Comparison of ENCODE assay signal across 34 mouse cellular contexts in genomic region chrX:166499496-166500190, GRCm38 (mm10). TPM values are rescaled to one million over a fixed set of nuclear protein-coding genes. Genes with fewer than 3 reads are reported as not detected.
A peak's percentile ranks its signal among the peaks of the same experiment; 100 is the strongest.
DNase-seq lines count a peak whose midpoint lies in the region; ATAC-seq lines count a peak whose summit lies in the region.
"Had no signal": no experiment of that assay in that cellular context is flagged by ENCODE, and none has a peak within 500 bp of the region (broad histone marks: within the 10 kb centered on the region; RNA-seq: fewer than 3 reads in every experiment).

No protein-coding gene starts in this region.

- DNase-seq in 3T3-L1 (ENCODE audit: low read depth, low spot score) (peak; percentile 57), NIH3T3 (ENCODE audit: low read depth) (peak; percentile 69)
- DNase-seq in lung, postnatal 14 days: no peak
- DNase-seq in cerebellum, postnatal 4 days (ENCODE audit: low spot score in 2 of 2): no peak
- DNase-seq in kidney, adult 8-10 months: no peak
- DNase-seq: adrenal gland, adult 8-10 months; adrenal gland, postnatal 25 days; B cell, adult 2 months; cerebellum, adult 18-20 months; cerebellum, adult 9-10 months; cerebellum, postnatal 14 days; embryo, embryonic 11 days; gastrocnemius, adult 2 months; gastrocnemius, postnatal 14 days; heart, adult 18-20 months; heart, postnatal 10 days; heart, postnatal 36 days had no signal

- no peak overlapping the region for H3K4me2 ChIP-seq in liver, embryonic 12.5 days
- H3K4me2 ChIP-seq: embryonic facial prominence, embryonic 13.5 days; forebrain, embryonic 12.5 days; forebrain, embryonic 15.5 days; heart, embryonic 12.5 days; heart, embryonic 15.5 days; hindbrain, embryonic 14.5 days had no signal

- no peaks in the 10 kb centered on the region for H3K27me3 ChIP-seq in liver, embryonic 12.5 days (replicated peaks)
- H3K27me3 ChIP-seq: forebrain, embryonic 15.5 days; heart, embryonic 12.5 days; heart, embryonic 15.5 days had no signal

- no peak overlapping the region for H3K4me3 ChIP-seq in liver, embryonic 12.5 days
- H3K4me3 ChIP-seq: embryonic facial prominence, embryonic 10.5 days; embryonic facial prominence, embryonic 13.5 days; erythroblast, embryonic 14.5 days; forebrain, embryonic 12.5 days; forebrain, embryonic 15.5 days; gastrocnemius, adult 2 months; heart, embryonic 12.5 days; heart, embryonic 15.5 days; hindbrain, embryonic 10.5 days had no signal

- H3K4me1 ChIP-seq in liver, embryonic 12.5 days: no peaks in the 10 kb centered on the region
- H3K4me1 ChIP-seq: embryonic facial prominence, embryonic 10.5 days; embryonic facial prominence, embryonic 13.5 days; forebrain, embryonic 12.5 days; forebrain, embryonic 15.5 days; heart, embryonic 12.5 days; heart, embryonic 15.5 days; hindbrain, embryonic 10.5 days had no signal

- H3K9ac ChIP-seq in liver, embryonic 12.5 days: no peak overlapping the region
- H3K9ac ChIP-seq: embryonic facial prominence, embryonic 13.5 days; forebrain, embryonic 12.5 days; forebrain, embryonic 15.5 days; heart, embryonic 12.5 days; heart, embryonic 15.5 days; hindbrain, embryonic 14.5 days had no signal

- H3K27ac ChIP-seq in liver, embryonic 12.5 days: no peak overlapping the region
- H3K27ac ChIP-seq: embryonic facial prominence, embryonic 10.5 days; embryonic facial prominence, embryonic 13.5 days; forebrain, embryonic 12.5 days; forebrain, embryonic 15.5 days; gastrocnemius, adult 2 months; heart, embryonic 15.5 days; hindbrain, embryonic 10.5 days; hindbrain, embryonic 14.5 days; hindbrain, postnatal 0 days had no signal

- peak; percentile 69 for ATAC-seq in granulocyte monocyte progenitor cell, adult 5-6 weeks (replicated peaks; ENCODE audit: poor library complexity, severe bottlenecking)
- ATAC-seq in megakaryocyte progenitor cell, adult 5-6 weeks (replicated peaks; ENCODE audit: poor library complexity): peak; percentile 69
- ATAC-seq in liver, embryonic 12.5 days: no peak
- ATAC-seq: activated CD4-positive, CD25-positive, alpha-beta regulatory T cell, adult 4 months; CD4-positive, CD25-positive, alpha-beta regulatory T cell, adult 4 months; forebrain, embryonic 15.5 days; hindbrain, postnatal 0 days; inflammation-experienced regulatory T-cells, adult 6 months; intestine, embryonic 16.5 days had no signal

- no peaks in the 10 kb centered on the region for H3K9me3 ChIP-seq in liver, embryonic 12.5 days (replicated peaks)
- H3K9me3 ChIP-seq: embryonic facial prominence, embryonic 10.5 days; embryonic facial prominence, embryonic 13.5 days; forebrain, embryonic 12.5 days; forebrain, embryonic 15.5 days; heart, embryonic 12.5 days; heart, embryonic 15.5 days; hindbrain, embryonic 10.5 days had no signal

- 0 out of 2 replicates have a peak, but pooled peaks cover 3% of the 10 kb centered on the region for H3K36me3 ChIP-seq in liver, embryonic 12.5 days
- H3K36me3 ChIP-seq: embryonic facial prominence, embryonic 13.5 days; forebrain, embryonic 12.5 days; forebrain, embryonic 15.5 days; heart, embryonic 12.5 days; heart, embryonic 15.5 days had no signal

- 50% methylated on average over 1 of the region's 1 CpGs for WGBS in liver, embryonic 12.5 days (ENCODE audit: insufficient replicate concordance)

RNA-seq across cellular contexts. Expression of gene Tceanc, which starts 18.7 kb away (rescaled TPM):
- 5.6 and 5.8 TPM in 2 replicates for total RNA-seq in granulocyte monocyte progenitor cell, adult 5-6 weeks (2014; fragmentation: Nextera tagmentation)
- total RNA-seq in granulocyte monocyte progenitor cell, adult 5-6 weeks (2017): 4.0 and 8.0 TPM in 2 replicates
- total RNA-seq in megakaryocyte progenitor cell, adult 5-6 weeks (2015): 4.9 and 7.4 TPM in 2 replicates
- 7.3 and 7.5 TPM in 2 replicates for total RNA-seq in megakaryocyte progenitor cell, adult 5-6 weeks (2017)
- 4.9 and 5.0 TPM in 2 replicates for polyA plus RNA-seq in liver, embryonic 12.5 days (2016; fragmentation: Nextera tagmentation; extraction: Ambion mirVana)

RNA-seq across cellular contexts. Expression of gene Rab9, which starts 20.0 kb away (rescaled TPM):
- 52.9 and 53.9 TPM in 2 replicates for total RNA-seq in granulocyte monocyte progenitor cell, adult 5-6 weeks (2014; fragmentation: Nextera tagmentation)
- 93.5 and 100 TPM in 2 replicates for total RNA-seq in granulocyte monocyte progenitor cell, adult 5-6 weeks (2017)
- 73.4 and 92.1 TPM in 2 replicates for total RNA-seq in megakaryocyte progenitor cell, adult 5-6 weeks (2015)
- 95.2 and 108 TPM in 2 replicates for total RNA-seq in megakaryocyte progenitor cell, adult 5-6 weeks (2017)
- polyA plus RNA-seq in liver, embryonic 12.5 days (2016; fragmentation: Nextera tagmentation; extraction: Ambion mirVana): 27.4 and 28.9 TPM in 2 replicates

RNA-seq across cellular contexts. Expression of gene Ofd1, which starts 59.1 kb away (rescaled TPM):
- total RNA-seq in granulocyte monocyte progenitor cell, adult 5-6 weeks (2014; fragmentation: Nextera tagmentation): 7.2 and 9.0 TPM in 2 replicates
- 11.3 and 15.6 TPM in 2 replicates for total RNA-seq in granulocyte monocyte progenitor cell, adult 5-6 weeks (2017)
- total RNA-seq in megakaryocyte progenitor cell, adult 5-6 weeks (2015): 9.8 and 11.3 TPM in 2 replicates
- total RNA-seq in megakaryocyte progenitor cell, adult 5-6 weeks (2017): 12.5 and 17.0 TPM in 2 replicates
- 4.4 and 4.7 TPM in 2 replicates for polyA plus RNA-seq in liver, embryonic 12.5 days (2016; fragmentation: Nextera tagmentation; extraction: Ambion mirVana)

RNA-seq across cellular contexts. Expression of gene Trappc2, which starts 59.3 kb away (rescaled TPM):
- total RNA-seq in granulocyte monocyte progenitor cell, adult 5-6 weeks (2014; fragmentation: Nextera tagmentation): 11.2 and 18.5 TPM in 2 replicates
- total RNA-seq in granulocyte monocyte progenitor cell, adult 5-6 weeks (2017): 13.6 and 17.1 TPM in 2 replicates
- total RNA-seq in megakaryocyte progenitor cell, adult 5-6 weeks (2015): 15.7 and 18.6 TPM in 2 replicates
- total RNA-seq in megakaryocyte progenitor cell, adult 5-6 weeks (2017): 8.7 and 12.2 TPM in 2 replicates
- 16.9 and 18.5 TPM in 2 replicates for polyA plus RNA-seq in liver, embryonic 12.5 days (2016; fragmentation: Nextera tagmentation; extraction: Ambion mirVana)

Comparison
In these comparisons a context has a peak if more than half of its experiments do, and no peak if none do; other contexts are left out.
1. DNase-seq: peak in 3T3-L1 (single experiment) and NIH3T3 (single experiment); none in lung, postnatal 14 days (single experiment), cerebellum, postnatal 4 days (0 of 2) and kidney, adult 8-10 months (0 of 2).